Mouse (Mus musculus) adrenal gland, postnatal 25 days (tissue): ENCODE data around the gene Tmed9. TPM values are rescaled to one million over a fixed set of nuclear protein-coding genes. Genes with fewer than 3 reads are reported as not detected.
"Not testable (repeated sequence)": the region's sequence is repeated elsewhere in the genome, so short reads cannot be mapped to it uniquely, and the experiment has no call there.

ENCODE experiments used
- DNase-seq: peaks from one replicate; pipeline ENCODE4 v3.0.0; 2021; ENCODE audit warnings: mixed read lengths
- total RNA-seq: library from RNA; stranded (reverse); gene quantifications from 2 replicates; pipeline ENCODE4 v1.2.3, GENCODE M21; 2021

Gene Tmed9
- total RNA-seq, 1 experiment from 2014 or later = 170 TPM

GRCm38 (mm10) chr13:55607624-55608006 is 34.1 kb downstream of the Tmed9 start:
- DNase-seq = no peak

- no peak for DNase-seq
Observed at GRCm38 (mm10) chr13:55611996-55612395, 38.5 kb downstream of the Tmed9 start.

GRCm38 (mm10) chr13:55613471-55613870 is 39.9 kb downstream of the Tmed9 start:
- DNase-seq = no peak

- DNase-seq = no peak
Observed at GRCm38 (mm10) chr13:55619328-55619727, 45.8 kb downstream of the Tmed9 start.

- DNase-seq = no peak
Observed at GRCm38 (mm10) chr13:55620275-55620674, 46.7 kb downstream of the Tmed9 start.

GRCm38 (mm10) chr13:55622156-55622648 is 48.7 kb downstream of the Tmed9 start:
- DNase-seq = not testable (repeated sequence)

GRCm38 (mm10) chr13:55622649-55623541 is 49.4 kb downstream of the Tmed9 start, which contains the start of gene Caml:
Gene Caml, plus strand, starts transcription at chr13:55623005.
- DNase-seq = peak; percentile 87

- peak; percentile 90 for DNase-seq
Observed at GRCm38 (mm10) chr13:55634639-55635127, 61.2 kb downstream of the Tmed9 start, which contains the start of gene Ddx46. Gene Ddx46, plus strand, starts transcription at chr13:55635027.

- DNase-seq = peak; percentile 5
Observed at GRCm38 (mm10) chr13:55635146-55635571, 61.6 kb downstream of the Tmed9 start.

GRCm38 (mm10) chr13:55636185-55636983 is 62.9 kb downstream of the Tmed9 start:
- DNase-seq = no peak

- DNase-seq = peak; percentile 81
Observed at GRCm38 (mm10) chr13:55640480-55640879, 66.9 kb downstream of the Tmed9 start.

- no peak for DNase-seq
Observed at GRCm38 (mm10) chr13:55644525-55644924, 71.0 kb downstream of the Tmed9 start.

Other genes starting within 250 kb of the Tmed9 start
- gene Mxd3, start 243.9 kb upstream of the Tmed9 start, total RNA-seq = 5.0 and 8.3 TPM in 2 replicates
- 107 and 109 TPM in 2 replicates for gene Lman2, start 210.9 kb upstream of the Tmed9 start, total RNA-seq
- gene Rgs14, start 204.0 kb upstream of the Tmed9 start, total RNA-seq = 0.70 and 0.86 TPM in 2 replicates
- gene Slc34a1, start 175.5 kb upstream of the Tmed9 start, total RNA-seq = not detected in 2 replicates
- not detected in 2 replicates for gene Pfn3, start 158.5 kb upstream of the Tmed9 start, total RNA-seq
- 0.15 and 3.3 TPM in 2 replicates for gene F12, start 146.9 kb upstream of the Tmed9 start, total RNA-seq
- 47.9 and 62.1 TPM in 2 replicates for gene Grk6, start 128.7 kb upstream of the Tmed9 start, total RNA-seq
- 3.8 and 3.9 TPM in 2 replicates for gene Prr7, start 109.5 kb upstream of the Tmed9 start, total RNA-seq
- gene Dbn1, start 85.6 kb upstream of the Tmed9 start, total RNA-seq = 14.6 and 19.1 TPM in 2 replicates
- gene Pdlim7, start 60.1 kb upstream of the Tmed9 start, total RNA-seq = 17.6 and 18.7 TPM in 2 replicates
- 3.4 and 4.4 TPM in 2 replicates for gene Dok3, start 44.4 kb upstream of the Tmed9 start, total RNA-seq
- gene Ddx41, start 37.1 kb upstream of the Tmed9 start, total RNA-seq = 52.6 and 57.3 TPM in 2 replicates
- gene Fam193b, start 2.6 kb upstream of the Tmed9 start, total RNA-seq = 75.2 and 75.3 TPM in 2 replicates
- gene B4galt7, start 26.2 kb downstream of the Tmed9 start, total RNA-seq = 16.4 and 19.7 TPM in 2 replicates
- gene Caml, start 49.3 kb downstream of the Tmed9 start, total RNA-seq = 37.4 and 37.7 TPM in 2 replicates
- gene Ddx46, start 61.3 kb downstream of the Tmed9 start, total RNA-seq = 39.2 and 48.2 TPM in 2 replicates
- gene B230219D22Rik, start 119.4 kb downstream of the Tmed9 start, total RNA-seq = 59.9 and 65.1 TPM in 2 replicates
- 58.1 and 65.7 TPM in 2 replicates for gene Txndc15, start 140.9 kb downstream of the Tmed9 start, total RNA-seq
- 62.0 and 83.2 TPM in 2 replicates for gene Pcbd2, start 153.6 kb downstream of the Tmed9 start, total RNA-seq
- gene Catsper3, start 210.8 kb downstream of the Tmed9 start, total RNA-seq = 0.30 TPM in 1 of 2 replicates, not detected in the other